9 mouse cellular contexts compared by ENCODE assay signal in the genomic region with DNA sequence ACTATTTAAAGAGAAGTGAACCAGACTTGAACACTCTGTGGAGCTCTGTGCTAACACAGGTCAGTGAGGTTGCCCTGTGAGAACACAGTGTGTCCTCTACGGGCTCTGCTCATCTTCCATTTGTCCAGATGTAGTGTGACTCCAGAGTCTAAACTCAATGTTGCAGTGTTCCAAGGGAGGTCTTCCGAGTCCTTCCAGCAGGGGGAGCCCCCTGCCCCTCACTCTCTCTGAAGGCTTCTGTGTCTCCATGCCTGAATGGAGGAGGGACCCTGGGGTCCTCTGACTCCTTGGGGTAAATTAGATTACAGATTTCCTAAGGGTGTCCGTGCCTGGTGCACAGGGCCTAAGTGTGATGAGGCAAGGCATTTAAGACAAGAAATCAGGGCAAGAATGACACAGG.
DNase-seq lines count a peak whose midpoint lies in the region; ATAC-seq and TF ChIP-seq lines count a peak whose summit lies in the region.
"Had no signal": no experiment of that assay in that cellular context is flagged by ENCODE, and none has a peak within 500 bp of the region (broad histone marks: within the 10 kb centered on the region; RNA-seq: fewer than 3 reads in every experiment).

No protein-coding gene starts in this region.

- intact Hi-C loops in gastrocnemius, adult 2 months (cut with DNase I): loop anchor here (5.0 kb wide), 1 partner anchor 185 kb away; no protein-coding TSS in a partner anchor

- H3K27ac ChIP-seq in gastrocnemius, adult 2 months: no peak overlapping the region

- H3K4me1 ChIP-seq in lung, adult 2 months (ENCODE audit: control insufficient read depth, insufficient read depth, low read length): no peaks in the 10 kb centered on the region
- H3K4me1 ChIP-seq: megakaryocyte, embryonic 14.5 days had no signal

- 75% methylated on average over 3 of the region's 3 CpGs for WGBS in lung, adult 2 months

- TF ChIP-seq CTCF in gastrocnemius, adult 2 months (IDR thresholded peaks at IDR 0.05): peak; percentile 59
- TF ChIP-seq CTCF in lung, adult 2 months (IDR thresholded peaks at IDR 0.05; ENCODE audit: insufficient read depth, low read length): peak; percentile 37
- TF ChIP-seq CTCF in brain, embryonic 14.5 days (IDR thresholded peaks at IDR 0.05; ENCODE audit: borderline replicate concordance, extremely low read depth, insufficient read depth, insufficient read length): peak; percentile 63

- H3K4me3 ChIP-seq in gastrocnemius, adult 2 months: no peak overlapping the region
- H3K4me3 ChIP-seq in lung, adult 2 months (replicated peaks; ENCODE audit: extremely low read depth, low read depth, low read length): no peak overlapping the region
- H3K4me3 ChIP-seq: megakaryocyte, embryonic 14.5 days had no signal

- TF ChIP-seq POLR2A in lung, adult 2 months (IDR thresholded peaks at IDR 0.05; ENCODE audit: borderline replicate concordance, extremely low read depth, low read depth, low read length): no peak
- no peak for TF ChIP-seq POLR2A in brain, embryonic 14.5 days (IDR thresholded peaks at IDR 0.05; ENCODE audit: borderline replicate concordance, extremely low read depth, insufficient read depth, insufficient read length, poor library complexity, severe bottlenecking)

- no peak for DNase-seq in gastrocnemius, adult 2 months
- no peak for DNase-seq in gastrocnemius, postnatal 4 days (ENCODE audit: low spot score in 2 of 2)
- DNase-seq in lung, adult 2 months: no peak
- DNase-seq in lung, adult 18-20 months: no peak
- no peak for DNase-seq in brain, embryonic 14.5 days (ENCODE audit: low read depth)
- peak; percentile 2 for DNase-seq in naive thymus-derived CD4-positive, alpha-beta T cell, adult 2 months (ENCODE audit: low read depth)
- no peak for DNase-seq in gastrocnemius, adult 8-10 months (ENCODE audit: low spot score in 2 of 2)

- ATAC-seq in megakaryocyte, adult 5-6 weeks (ENCODE audit: poor library complexity, severe bottlenecking): no peak; the same call in 1 of the 2 replicates
